Mouse (Mus musculus): ENCODE measurements at regions not wholly inside any gene's neighbourhood (a gene's known extent, or its start where the extent isn't known, plus 50 kb on each side); places are given as distances from the start of the nearest gene placed in this dataset.

DNA sequence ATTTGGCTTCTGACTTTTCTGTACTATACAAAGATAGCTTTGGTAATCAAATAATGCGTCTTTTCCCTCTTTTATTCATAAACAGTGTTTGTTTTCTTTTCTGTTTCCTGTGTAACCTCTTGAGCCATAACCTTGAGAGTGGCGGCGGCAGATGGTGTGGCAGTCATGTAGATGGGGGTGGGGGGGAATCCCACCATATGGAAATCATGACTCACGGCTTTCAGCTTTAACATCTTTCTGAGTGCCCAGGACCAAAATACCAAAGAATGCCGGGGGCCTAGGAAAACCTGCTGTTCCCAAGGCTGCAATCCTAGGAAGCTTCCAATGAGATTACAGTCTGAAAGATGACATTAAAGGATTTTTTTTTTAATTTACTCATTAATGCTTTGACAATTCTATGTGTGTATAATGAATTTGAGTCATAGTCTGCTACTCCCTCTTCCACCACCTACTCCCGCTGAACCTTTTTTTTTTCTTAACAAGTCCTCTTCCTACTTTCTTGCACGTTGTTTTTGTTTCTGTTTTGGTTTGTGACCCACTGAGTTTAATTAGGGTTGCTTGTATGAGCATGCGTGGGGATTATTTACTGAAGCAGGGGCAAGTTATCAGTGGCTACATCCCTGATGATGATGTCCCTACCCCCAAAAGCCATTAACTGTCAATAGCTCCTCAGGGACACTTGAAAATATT is 60.2 kb upstream of the Ap1s2 start:
- no peak overlapping the region for H3K27ac ChIP-seq (ENCODE audit: low read depth)
- no peak overlapping the region for H3K4me2 ChIP-seq
- no peak overlapping the region for H3K4me3 ChIP-seq (ENCODE audit: low read depth, low read length)
- DNase-seq (peak; percentile 61), ATAC-seq (ENCODE audit: insufficient read depth) (peak; percentile 63; the same call in 1 of the 2 replicates)
- TF ChIP-seq CTCF (IDR thresholded peaks at IDR 0.05; ENCODE audit: low read depth), result no peak
- no peaks in the 10 kb centered on the region for H3K36me3 ChIP-seq (ENCODE audit: insufficient read depth)
- H3K27me3 ChIP-seq (ENCODE audit: insufficient read depth, low read length), result no peaks in the 10 kb centered on the region
- no peaks in the 10 kb centered on the region for H3K4me1 ChIP-seq (ENCODE audit: insufficient read depth)
- H3K9ac ChIP-seq, result no peak overlapping the region
- H3K9me3 ChIP-seq (ENCODE audit: low read depth, low read length), result no peaks in the 10 kb centered on the region
- 31% methylated on average over 8 of the region's 8 CpGs for WGBS

DNA sequence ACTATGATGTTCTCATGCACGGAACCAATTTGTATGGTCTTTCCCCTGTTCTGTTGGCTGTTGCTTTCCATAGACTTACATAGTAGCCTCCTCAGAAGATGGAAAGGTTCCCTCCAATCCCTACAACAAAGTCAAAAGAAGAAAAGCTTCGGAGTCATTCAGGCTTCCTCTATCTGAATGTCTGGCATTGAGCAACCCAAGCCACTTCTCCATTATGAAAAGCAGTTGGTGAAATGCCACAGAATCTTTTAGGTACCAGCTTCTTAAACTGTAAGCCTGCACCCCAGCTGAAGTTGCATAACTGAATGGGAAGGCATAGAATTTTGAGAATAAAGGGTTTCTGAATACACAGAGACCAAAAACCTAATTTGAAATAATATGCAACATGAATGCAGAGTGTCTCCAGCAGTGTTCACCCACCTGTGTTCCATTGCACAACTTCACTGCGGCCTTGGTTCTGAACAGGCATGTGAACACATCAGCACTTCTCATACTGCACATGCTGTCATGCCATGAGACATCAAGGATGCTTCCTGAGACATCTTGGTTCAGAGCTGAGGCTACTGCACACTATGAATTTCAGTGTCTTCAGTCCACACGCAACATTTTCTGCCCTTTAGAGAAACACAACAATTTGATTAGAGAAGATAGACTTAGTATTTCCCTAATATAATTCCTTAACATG is 57.8 kb upstream of the Ap1s2 start:
- TF ChIP-seq CTCF (IDR thresholded peaks at IDR 0.05; ENCODE audit: low read depth), result no peak
- no peaks in the 10 kb centered on the region for H3K36me3 ChIP-seq (ENCODE audit: insufficient read depth)
- no peak overlapping the region for H3K4me3 ChIP-seq (ENCODE audit: low read depth, low read length)

DNA sequence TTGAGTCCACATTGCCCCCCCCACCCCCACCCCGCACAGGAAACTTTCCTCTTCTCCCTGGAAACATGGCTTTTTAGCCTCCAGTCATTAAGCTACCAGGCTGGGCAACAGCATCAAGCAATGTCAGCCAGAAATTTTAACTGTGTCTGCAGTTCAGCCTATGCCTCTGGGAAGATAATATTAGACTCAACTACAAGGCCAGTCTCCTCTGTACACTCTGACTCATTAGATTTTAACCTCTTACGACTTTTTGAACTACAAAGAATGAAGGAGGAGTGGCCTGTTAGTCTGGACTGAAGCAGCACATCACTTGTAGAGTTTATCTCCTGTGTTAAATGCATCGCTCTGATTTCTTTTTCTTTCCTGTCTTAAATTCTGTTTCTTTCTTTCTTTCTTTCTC is 50.3 kb upstream of the Ap1s2 start:
- H3K27ac ChIP-seq (ENCODE audit: low read depth), result no peak overlapping the region
- H3K4me3 ChIP-seq (ENCODE audit: low read depth, low read length), result no peak overlapping the region
- no peak overlapping the region for H3K9ac ChIP-seq
- H3K4me2 ChIP-seq, result no peak overlapping the region
- WGBS, result 37% methylated on average over 3 of the region's 3 CpGs
- no peak for TF ChIP-seq CTCF (IDR thresholded peaks at IDR 0.05; ENCODE audit: low read depth)
- H3K27me3 ChIP-seq (ENCODE audit: insufficient read depth, low read length), result no peaks in the 10 kb centered on the region
- DNase-seq (no peak), ATAC-seq (ENCODE audit: insufficient read depth) (no peak)
- H3K36me3 ChIP-seq (ENCODE audit: insufficient read depth), result no peaks in the 10 kb centered on the region
- H3K4me1 ChIP-seq (ENCODE audit: insufficient read depth), result no peaks in the 10 kb centered on the region
- H3K9me3 ChIP-seq (ENCODE audit: low read depth, low read length), result no peaks in the 10 kb centered on the region

More for the DNA sequence above, 57.8 kb upstream of the Ap1s2 start:
- Histone ChIP-seq H3K4me1 (ENCODE audit: insufficient read depth) (no peaks in the 10 kb centered on the region), H3K27ac (ENCODE audit: low read depth) (no peak overlapping the region), H3K27me3 (ENCODE audit: insufficient read depth, low read length) (no peaks in the 10 kb centered on the region), H3K9ac (no peak overlapping the region), H3K9me3 (ENCODE audit: low read depth, low read length) (no peaks in the 10 kb centered on the region), H3K4me2 (no peak overlapping the region)
- no peak for DNase-seq
- WGBS, result 90% methylated on average over 4 of the region's 4 CpGs
- no peak for ATAC-seq (ENCODE audit: insufficient read depth)

Data from lung, embryonic 14.5 days (tissue).